Mouse (Mus musculus): Measurements from ENCODE around the gene Znrf1.

DNA sequence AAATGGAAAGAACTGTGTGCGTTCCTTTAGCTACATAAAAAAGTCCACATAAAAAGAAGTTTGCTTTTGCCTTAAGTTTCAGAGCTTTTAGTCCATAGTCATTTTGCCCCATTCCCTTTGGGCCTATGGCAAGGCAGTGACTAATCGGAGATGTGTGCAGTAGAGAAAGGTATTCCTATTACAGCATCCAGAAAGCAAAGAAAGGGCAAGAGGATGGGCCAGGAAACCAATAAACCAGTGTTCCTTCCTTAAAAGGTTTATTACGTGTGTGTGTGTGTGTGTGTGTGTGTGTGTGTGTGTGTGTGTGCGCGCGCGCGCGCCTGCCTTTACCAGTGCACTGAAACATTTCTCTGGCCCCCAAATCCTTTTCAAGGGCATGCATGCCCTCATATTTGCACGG is 35.8 kb downstream of the Znrf1 start:
- no peak for TF ChIP-seq HCFC1 (IDR thresholded peaks at IDR 0.05; ENCODE audit: borderline replicate concordance, insufficient read depth, low read length)
- TF ChIP-seq ZNF384 (IDR thresholded peaks at IDR 0.05; ENCODE audit: low read depth, low read length): no peak
- TF ChIP-seq MAFK (IDR thresholded peaks at IDR 0.05; ENCODE audit: insufficient read depth, low read depth, low read length): no peak
- TF ChIP-seq ZC3H11A (IDR thresholded peaks at IDR 0.05; ENCODE audit: borderline replicate concordance, low read depth, low read length): no peak
